Mouse (Mus musculus) olfactory bulb, adult 2 months (tissue): Measurements from ENCODE around the gene Bcat1. TPM values are rescaled to one million over a fixed set of nuclear protein-coding genes. Genes with fewer than 3 reads are reported as not detected.

Experiments
- H3K27ac ChIP-seq: fragments of 200-500 bp; 2 replicates; pipeline ENCODE4 v1.5.1; 2012; ENCODE audit warnings: low read depth, low read length; ENCODE audit not compliant: insufficient read depth
- H3K4me1 ChIP-seq: fragments of 200-500 bp; 2 replicates; pipeline ENCODE4 v1.6.1; 2012; ENCODE audit warnings: low read length; ENCODE audit not compliant: control insufficient read depth, insufficient read depth
- H3K4me3 ChIP-seq: fragments of 200-500 bp; 2 replicates; pipeline ENCODE4 v1.5.1; 2012; ENCODE audit warnings: mild to moderate bottlenecking, low read depth, low read length, moderate library complexity; ENCODE audit not compliant: insufficient read depth
- CTCF ChIP-seq: fragments of 200-500 bp; IDR thresholded peaks from 2 replicates; pipeline ENCODE4 v1.5.1; 2012; ENCODE audit warnings: low read depth, mild to moderate bottlenecking, low read length, moderate library complexity; ENCODE audit not compliant: insufficient read depth
- POLR2A ChIP-seq: fragments of 200-500 bp; IDR thresholded peaks from 2 replicates; pipeline ENCODE4 v1.6.1; 2012; ENCODE audit warnings: mild to moderate bottlenecking, low read depth, low read length, moderate library complexity; ENCODE audit not compliant: insufficient read depth
- WGBS: fragments of 180-500 bp; shearing (Covaris S2); methylation state at CpG from one replicate; pipeline ENCODE4 v1.1.7; 2018; 5-methylcytosine and 5-hydroxymethylcytosine counted together
- polyA plus RNA-seq: library from polyadenylated mRNA; stranded (reverse); fragments of >200 nt; gene quantifications from 2 replicates; pipeline ENCODE4 v1.2.4, GENCODE M21; 2012; ENCODE audit warnings: low replicate concordance; ENCODE audit not compliant: missing spikeins, insufficient read depth, insufficient read length

Bcat1 gene
- polyA plus RNA-seq, 1 experiment = not detected

GRCm38 (mm10) chr6:145009859-145010818 lies 65.8 kb downstream of the Bcat1 start:
- Histone ChIP-seq H3K4me1 (peaks cover 6% of the 10 kb centered on the region), H3K27ac (no peak overlapping the region), H3K4me3 (no peak overlapping the region)
- 73% methylated on average over 8 of the region's 8 CpGs for WGBS
- no peak for TF ChIP-seq CTCF
- no peak for TF ChIP-seq POLR2A

GRCm38 (mm10) chr6:145003459-145003858 lies 72.5 kb downstream of the Bcat1 start:
- Histone ChIP-seq H3K4me3 (no peak overlapping the region), H3K27ac (no peak overlapping the region), H3K4me1 (peaks cover 11% of the 10 kb centered on the region; the same call in 1 of the 2 replicates)
- TF ChIP-seq POLR2A (no peak), CTCF (no peak)

GRCm38 (mm10) chr6:145002094-145002936 lies 73.7 kb downstream of the Bcat1 start:
- Histone ChIP-seq H3K27ac (no peak overlapping the region), H3K4me1 (peaks cover 11% of the 10 kb centered on the region; the same call in 1 of the 2 replicates), H3K4me3 (no peak overlapping the region)
- TF ChIP-seq POLR2A (no peak), CTCF (no peak)
- WGBS = 80% methylated on average over 14 of the region's 14 CpGs

DNA sequence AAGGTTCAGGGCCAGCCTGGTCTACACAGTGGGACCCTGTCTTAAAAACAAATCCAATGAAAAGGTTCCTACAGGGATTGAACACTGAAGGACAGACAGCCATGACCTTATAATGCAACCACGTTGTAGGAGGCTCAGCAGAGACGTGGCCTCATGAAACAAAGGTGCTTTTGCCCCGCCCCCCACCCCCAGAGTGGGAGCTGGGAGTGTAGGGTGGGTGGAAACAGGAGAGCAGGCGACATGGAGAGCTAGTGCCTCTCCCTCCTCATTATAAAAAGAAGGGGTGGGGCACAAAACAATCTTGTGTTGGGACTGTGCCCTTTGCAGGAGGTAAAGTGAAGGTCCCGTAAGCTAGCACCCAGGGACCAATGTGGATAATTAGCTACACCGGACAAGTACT lies 74.5 kb downstream of the Bcat1 start:
- no peak for TF ChIP-seq CTCF
- TF ChIP-seq POLR2A = no peak
- Histone ChIP-seq H3K4me3 (no peak overlapping the region), H3K27ac (no peak overlapping the region), H3K4me1 (peaks cover 11% of the 10 kb centered on the region; the same call in 1 of the 2 replicates)
- 63% methylated on average over 6 of the region's 6 CpGs for WGBS

DNA sequence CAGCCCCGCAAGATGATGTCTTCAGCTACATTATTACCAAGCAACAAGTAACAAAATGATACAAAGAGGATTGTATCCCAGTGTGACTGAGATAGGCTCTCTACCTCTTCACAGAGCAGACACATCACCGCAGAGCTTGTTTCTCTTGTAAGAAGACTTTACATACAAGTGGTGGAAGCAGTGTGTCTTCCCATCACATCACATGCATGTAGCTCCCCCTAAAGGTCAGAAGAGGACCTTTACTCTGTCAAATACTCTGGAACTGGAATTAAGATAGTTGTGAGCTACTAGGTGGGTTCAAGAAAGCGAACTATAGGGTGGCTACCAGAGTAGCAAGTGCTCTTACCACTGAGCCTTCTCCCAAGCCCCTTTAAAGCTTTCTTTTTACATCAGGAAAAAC lies 78.8 kb downstream of the Bcat1 start:
- Histone ChIP-seq H3K27ac (no peak overlapping the region), H3K4me3 (no peak overlapping the region), H3K4me1 (peaks cover 11% of the 10 kb centered on the region; the same call in 1 of the 2 replicates)
- 88% methylated on average over 3 of the region's 3 CpGs for WGBS
- no peak for TF ChIP-seq CTCF
- no peak for TF ChIP-seq POLR2A

DNA sequence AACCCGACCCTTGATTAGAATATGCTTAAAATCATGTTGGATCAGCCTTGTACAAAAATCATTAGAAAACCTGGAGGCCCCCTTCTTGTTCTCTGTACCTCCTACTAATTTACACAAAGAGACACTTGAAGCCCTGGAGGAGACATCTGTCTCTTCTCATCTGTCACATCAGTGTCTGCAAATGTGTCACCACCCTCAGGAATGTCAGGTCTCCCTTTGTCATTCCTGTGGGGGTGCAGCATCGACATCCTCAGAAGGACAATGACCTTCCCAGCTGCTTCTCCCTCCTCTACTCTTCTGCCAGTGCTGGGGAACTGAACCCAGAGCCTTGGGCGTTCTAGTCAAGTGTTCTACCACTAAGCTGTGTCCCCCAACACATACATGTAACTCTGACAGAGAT lies 83.9 kb downstream of the Bcat1 start:
- no peak overlapping the region for H3K27ac ChIP-seq
- 82% methylated on average over 3 of the region's 3 CpGs for WGBS

GRCm38 (mm10) chr6:144989193-144989592 lies 86.8 kb downstream of the Bcat1 start:
- Histone ChIP-seq H3K27ac (no peak overlapping the region), H3K4me1 (no peaks in the 10 kb centered on the region), H3K4me3 (no peak overlapping the region)
- TF ChIP-seq CTCF (no peak), POLR2A (no peak)
- WGBS = 96% methylated on average over 4 of the region's 4 CpGs

More for the DNA sequence above, 83.9 kb downstream of the Bcat1 start:
- TF ChIP-seq CTCF (no peak), POLR2A (no peak)
- H3K4me1 ChIP-seq = no peaks in the 10 kb centered on the region
- H3K4me3 ChIP-seq = no peak overlapping the region

- TF ChIP-seq CTCF (no peak), POLR2A (no peak)
- Histone ChIP-seq H3K4me1 (no peaks in the 10 kb centered on the region), H3K27ac (no peak overlapping the region), H3K4me3 (no peak overlapping the region)
- 81% methylated on average over 6 of the region's 6 CpGs for WGBS
Measured at GRCm38 (mm10) chr6:144987676-144988075, 88.3 kb downstream of the Bcat1 start.

- Histone ChIP-seq H3K4me1 (no peaks in the 10 kb centered on the region), H3K27ac (no peak overlapping the region), H3K4me3 (no peak overlapping the region)
- 88% methylated on average over 7 of the region's 7 CpGs for WGBS
- TF ChIP-seq CTCF = no peak
- TF ChIP-seq POLR2A = no peak
Measured at GRCm38 (mm10) chr6:144987216-144987615, 88.8 kb downstream of the Bcat1 start.
